Mouse (Mus musculus) midbrain, embryonic 10.5 days (tissue): Measurements from ENCODE around the gene Zmynd19. TPM values are rescaled to one million over a fixed set of nuclear protein-coding genes. Genes with fewer than 3 reads are reported as not detected.
A peak's percentile ranks its signal among the peaks of the same experiment; 100 is the strongest.
"Not testable (repeated sequence)": the region's sequence is repeated elsewhere in the genome, so short reads cannot be mapped to it uniquely, and the experiment has no call there.

ENCODE experiments used
- DNase-seq: peaks from one replicate; pipeline ENCODE4 v3.0.0-alpha.2; 2017; ENCODE audit warnings: low spot score
- H3K27ac ChIP-seq: fragments of 300-500 bp; sonication (generic); replicated peaks from 2 replicates; pipeline ENCODE4 v1.5.1; 2016; ENCODE audit warnings: mild to moderate bottlenecking
- H3K27me3 ChIP-seq: fragments of 300-500 bp; sonication (generic); 2 replicates; pipeline ENCODE4 v1.6.1; 2016; ENCODE audit warnings: low read depth, mild to moderate bottlenecking; ENCODE audit not compliant: poor library complexity, severe bottlenecking
- H3K36me3 ChIP-seq: fragments of 300-500 bp; sonication (generic); 2 replicates; pipeline ENCODE4 v1.6.1; 2016; ENCODE audit warnings: mild to moderate bottlenecking, moderate library complexity
- H3K4me1 ChIP-seq: fragments of 300-500 bp; sonication (generic); 2 replicates; pipeline ENCODE4 v1.6.1; 2016
- H3K4me3 ChIP-seq: fragments of 300-500 bp; sonication (generic); 2 replicates; pipeline ENCODE4 v1.5.1; 2016; ENCODE audit warnings: mild to moderate bottlenecking, moderate library complexity
- H3K9me3 ChIP-seq: fragments of 300-500 bp; sonication (generic); replicated peaks from 2 replicates; pipeline ENCODE4 v1.6.1; 2016; ENCODE audit warnings: mild to moderate bottlenecking
- WGBS: fragments of 180-500 bp; shearing (Covaris S2); methylation state at CpG from one replicate; pipeline ENCODE4 v1.1.7; 2016; 5-methylcytosine and 5-hydroxymethylcytosine counted together
- polyA plus RNA-seq: library from polyadenylated mRNA; unstranded; fragments of >200 nt; fragmentation: Nextera tagmentation; extraction: Ambion mirVana; gene quantifications from 2 replicates; pipeline ENCODE4 v1.2.1, GENCODE M21; 2016

Gene Zmynd19
- polyA plus RNA-seq, 1 experiment from 2014 or later: 22.8 TPM

GRCm38 (mm10) chr2:24925284-24925683 lies 24.3 kb upstream of the Zmynd19 start:
- Histone ChIP-seq H3K36me3 (no peaks in the 10 kb centered on the region), H3K27me3 (no peaks in the 10 kb centered on the region), H3K4me1 (no peaks in the 10 kb centered on the region), H3K4me3 (no peak overlapping the region), H3K27ac (no peak overlapping the region), H3K9me3 (no peaks in the 10 kb centered on the region)
- whole genome bisulfite sequencing: 82% methylated on average over 8 of the region's 8 CpGs
- no peak for DNase-seq

- no peak for DNase-seq
- Histone ChIP-seq H3K9me3 (no peaks in the 10 kb centered on the region), H3K36me3 (no peaks in the 10 kb centered on the region), H3K4me3 (no peak overlapping the region), H3K27ac (no peak overlapping the region), H3K4me1 (no peaks in the 10 kb centered on the region), H3K27me3 (no peaks in the 10 kb centered on the region)
- WGBS: 86% methylated on average over 9 of the region's 9 CpGs
Measured at GRCm38 (mm10) chr2:24926345-24926964, 23.1 kb upstream of the Zmynd19 start.

GRCm38 (mm10) chr2:24926965-24927358 lies 22.6 kb upstream of the Zmynd19 start:
- 82% methylated on average over 7 of the region's 7 CpGs for WGBS
- DNase-seq: no peak
- Histone ChIP-seq H3K27me3 (no peaks in the 10 kb centered on the region), H3K9me3 (no peaks in the 10 kb centered on the region), H3K36me3 (no peaks in the 10 kb centered on the region), H3K4me1 (no peaks in the 10 kb centered on the region), H3K27ac (no peak overlapping the region), H3K4me3 (no peak overlapping the region)

GRCm38 (mm10) chr2:24927810-24928479 lies 21.6 kb upstream of the Zmynd19 start:
- peak overlapping the region; percentile 13; the same call in 1 of the 2 replicates for H3K27ac ChIP-seq
- no peaks in the 10 kb centered on the region for H3K36me3 ChIP-seq
- no peaks in the 10 kb centered on the region for H3K9me3 ChIP-seq
- no peaks in the 10 kb centered on the region for H3K27me3 ChIP-seq
- H3K4me3 ChIP-seq: no peak overlapping the region
- no peaks in the 10 kb centered on the region for H3K4me1 ChIP-seq
- 70% methylated on average over 4 of the region's 4 CpGs for WGBS
- no peak for DNase-seq

GRCm38 (mm10) chr2:24929119-24929518 lies 20.5 kb upstream of the Zmynd19 start:
- H3K4me1 ChIP-seq: peaks cover 1% of the 10 kb centered on the region
- H3K27me3 ChIP-seq: peaks cover 10% of the 10 kb centered on the region
- 64% methylated on average over 2 of the region's 2 CpGs for WGBS
- no peak overlapping the region for H3K4me3 ChIP-seq
- H3K9me3 ChIP-seq: no peaks in the 10 kb centered on the region
- no peak for DNase-seq
- no peak overlapping the region for H3K27ac ChIP-seq
- no peaks in the 10 kb centered on the region for H3K36me3 ChIP-seq

- no peaks in the 10 kb centered on the region for H3K9me3 ChIP-seq
- no peak overlapping the region for H3K27ac ChIP-seq
- H3K36me3 ChIP-seq: no peaks in the 10 kb centered on the region
- no peak for DNase-seq
- H3K27me3 ChIP-seq: peaks cover 15% of the 10 kb centered on the region
- WGBS: 92% methylated on average over 5 of the region's 5 CpGs
- peaks cover 6% of the 10 kb centered on the region for H3K4me1 ChIP-seq
- H3K4me3 ChIP-seq: no peak overlapping the region
Measured at GRCm38 (mm10) chr2:24929593-24929992, 20.0 kb upstream of the Zmynd19 start.

- Histone ChIP-seq H3K27me3 (peaks cover 32% of the 10 kb centered on the region), H3K36me3 (no peaks in the 10 kb centered on the region), H3K4me3 (peak overlapping the region; percentile 73), H3K4me1 (peaks cover 19% of the 10 kb centered on the region), H3K27ac (peak overlapping the region; percentile 81), H3K9me3 (no peaks in the 10 kb centered on the region)
- 4% methylated on average over 19 of the region's 19 CpGs for WGBS
- DNase-seq: no peak
Measured at GRCm38 (mm10) chr2:24934441-24934963, 15.1 kb upstream of the Zmynd19 start.

- DNase-seq: peak; percentile 92
- Histone ChIP-seq H3K27ac (peak within 1 kb of the TSS; percentile 81), H3K27me3 (peaks cover 32% of the 10 kb centered on the region), H3K4me3 (peak within 1 kb of the TSS; percentile 73), H3K9me3 (no peaks in the 10 kb centered on the region), H3K36me3 (no peaks in the 10 kb centered on the region), H3K4me1 (peaks cover 19% of the 10 kb centered on the region)
- under 1% methylated on average over 49 of the region's 49 CpGs for WGBS
Measured at GRCm38 (mm10) chr2:24935057-24935796, 14.4 kb upstream of the Zmynd19 start, which contains the start of gene Arrdc1. Gene Arrdc1, minus strand, starts transcription at chr2:24935252.

GRCm38 (mm10) chr2:24942092-24942491 lies 7.5 kb upstream of the Zmynd19 start:
- Histone ChIP-seq H3K4me1 (no peaks in the 10 kb centered on the region), H3K4me3 (no peak overlapping the region), H3K9me3 (no peaks in the 10 kb centered on the region), H3K27me3 (no peaks in the 10 kb centered on the region; the same call in 1 of the 2 replicates), H3K27ac (no peak overlapping the region), H3K36me3 (no peaks in the 10 kb centered on the region)
- no peak for DNase-seq
- WGBS: 86% methylated on average over 4 of the region's 4 CpGs

- H3K4me3 ChIP-seq, H3K4me1 ChIP-seq, DNase-seq, H3K36me3 ChIP-seq, H3K9me3 ChIP-seq, H3K27ac ChIP-seq: not testable (repeated sequence)
- 45% methylated on average over 2 of the region's 2 CpGs for WGBS
- H3K27me3 ChIP-seq: peaks cover 13% of the 10 kb centered on the region
Measured at GRCm38 (mm10) chr2:24944304-24944703, 5.3 kb upstream of the Zmynd19 start.

GRCm38 (mm10) chr2:24950189-24950535 lies 570 bp downstream of the Zmynd19 start:
- Histone ChIP-seq H3K36me3 (peaks cover 41% of the 10 kb centered on the region), H3K4me3 (peak overlapping the region; percentile 98), H3K27ac (peak overlapping the region; percentile 95), H3K27me3 (peaks cover 13% of the 10 kb centered on the region), H3K4me1 (peaks cover 24% of the 10 kb centered on the region), H3K9me3 (no peaks in the 10 kb centered on the region)
- WGBS: 0% methylated on average over 31 of the region's 31 CpGs
- peak; percentile 42 for DNase-seq

- DNase-seq: no peak
- Histone ChIP-seq H3K4me3 (no peak overlapping the region), H3K9me3 (no peaks in the 10 kb centered on the region), H3K36me3 (peaks cover 65% of the 10 kb centered on the region), H3K4me1 (peaks cover 24% of the 10 kb centered on the region), H3K27me3 (peaks cover 13% of the 10 kb centered on the region), H3K27ac (no peak overlapping the region)
- 88% methylated on average over 4 of the region's 4 CpGs for WGBS
Measured at GRCm38 (mm10) chr2:24952537-24953055, 3.0 kb downstream of the Zmynd19 start.
